Mouse (Mus musculus) erythroblast, adult 5-6 weeks (primary cell): Measurements from ENCODE around the gene Tuba8. TPM values are rescaled to one million over a fixed set of nuclear protein-coding genes. Genes with fewer than 3 reads are reported as not detected.
A peak's percentile ranks its signal among the peaks of the same experiment; 100 is the strongest.

ENCODE experiments used
- ATAC-seq: replicated peaks from 2 replicates; pipeline ENCODE4 v1.8.0; 2016; ENCODE audit warnings: moderate number of reproducible peaks, mild to moderate bottlenecking, moderate TSS enrichment, inconsistent platforms; ENCODE audit not compliant: poor library complexity, low FRiP score, severe bottlenecking
- total RNA-seq, 2 experiments: library from RNA; stranded (forward) in 1 of 2; stranded (reverse) in 1 of 2; fragments of 150-400 nt in 1 of 2; fragments of 200-764, 138-1000 nt in 1 of 2; gene quantifications; 2 replicates each; pipeline versions ENCODE4 v1.2.3 to v1.2.4; 2015 to 2017; ENCODE audit warnings: low replicate concordance in 2 of 2

Gene Tuba8
- total RNA-seq, 2 experiments from 2014 or later = 6.7 to 14.4 TPM

DNA sequence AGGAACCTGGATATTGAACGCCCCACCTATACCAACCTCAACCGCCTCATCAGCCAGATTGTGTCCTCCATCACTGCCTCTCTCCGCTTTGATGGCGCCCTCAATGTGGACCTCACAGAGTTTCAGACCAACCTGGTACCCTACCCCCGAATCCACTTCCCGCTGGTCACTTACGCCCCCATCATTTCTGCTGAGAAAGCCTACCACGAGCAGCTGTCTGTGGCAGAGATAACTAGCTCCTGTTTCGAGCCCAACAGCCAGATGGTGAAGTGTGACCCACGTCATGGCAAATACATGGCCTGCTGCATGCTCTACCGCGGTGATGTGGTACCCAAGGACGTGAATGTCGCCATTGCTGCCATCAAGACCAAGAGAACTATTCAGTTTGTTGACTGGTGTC, 12.5 kb downstream of the Tuba8 start:
- ATAC-seq = no peak

DNA sequence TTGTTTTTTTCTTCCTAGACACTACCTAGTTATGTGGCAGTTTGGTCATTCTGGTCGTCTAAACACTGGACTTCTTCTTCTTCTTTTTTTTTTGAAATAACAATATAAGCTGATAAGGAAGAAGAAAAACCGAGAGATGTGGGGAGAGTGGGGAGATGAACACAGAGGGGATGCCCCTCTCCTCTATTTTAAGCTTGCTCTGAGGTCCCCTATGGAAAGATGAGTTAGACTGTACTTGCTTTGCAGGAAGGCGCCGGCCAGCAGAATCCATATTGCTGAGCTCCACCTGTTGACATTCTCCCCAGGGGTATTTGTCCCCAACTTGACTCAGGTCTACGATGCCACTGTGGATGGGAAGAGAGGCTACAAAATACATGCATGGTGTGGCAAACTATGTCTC, 13.6 kb downstream of the Tuba8 start:
- no peak for ATAC-seq

DNA sequence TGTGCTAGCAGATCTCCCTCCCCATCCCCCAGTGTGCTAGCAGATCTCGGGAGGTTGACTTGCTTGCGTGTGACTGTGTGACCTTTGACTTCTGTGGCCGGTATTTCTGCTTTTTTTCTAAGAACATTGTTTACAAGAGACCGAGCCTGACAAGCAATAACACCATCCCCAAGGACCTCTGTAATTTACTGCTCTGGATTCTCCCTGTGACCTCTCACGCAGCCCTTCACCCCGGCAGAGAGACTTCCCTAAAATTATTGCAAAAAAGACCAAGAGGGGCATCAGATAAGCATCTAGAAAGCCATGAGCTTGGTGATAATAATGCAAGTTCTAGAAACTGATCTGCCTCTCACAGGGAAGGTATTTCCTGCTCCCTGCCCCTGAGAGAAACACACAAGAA, 14.5 kb downstream of the Tuba8 start:
- ATAC-seq = no peak

DNA sequence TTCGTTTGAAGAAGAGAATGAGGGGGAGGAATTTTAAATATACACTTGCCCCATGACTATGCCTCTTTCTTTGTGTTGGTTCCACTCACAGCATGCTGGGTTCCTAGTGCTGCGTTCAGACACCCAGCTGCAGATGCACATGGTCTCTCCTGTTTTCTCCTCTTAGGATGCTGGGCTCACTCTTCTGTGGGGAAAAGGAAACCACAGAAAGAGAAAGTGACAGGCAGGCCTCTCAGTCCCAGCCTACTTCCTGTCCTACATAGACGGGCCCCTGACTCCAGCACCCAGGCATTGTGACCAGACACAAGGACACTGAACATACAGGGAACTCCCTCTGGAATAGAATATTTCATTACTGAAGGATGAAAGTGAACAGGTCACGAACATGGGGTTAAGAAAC, 15.5 kb downstream of the Tuba8 start:
- ATAC-seq = no peak

DNA sequence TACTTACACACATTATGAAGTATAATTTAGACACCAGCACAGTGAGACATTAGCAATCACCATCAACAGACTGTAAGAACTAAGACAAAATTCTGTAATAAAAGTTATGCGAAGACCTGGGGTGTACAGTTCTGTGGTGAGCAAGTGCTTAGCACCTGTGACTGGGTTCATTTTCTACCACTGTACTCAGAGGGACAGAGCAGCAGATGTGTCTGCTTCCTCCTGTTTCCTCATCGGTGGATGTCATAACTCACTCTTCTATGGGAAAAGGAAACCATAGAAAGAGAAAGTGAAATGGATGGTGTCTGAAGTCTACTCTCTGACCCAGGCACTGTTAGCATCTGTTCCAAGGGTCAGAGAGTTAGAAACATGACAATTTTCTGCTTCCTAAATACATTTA, 16.2 kb downstream of the Tuba8 start:
- no peak for ATAC-seq

DNA sequence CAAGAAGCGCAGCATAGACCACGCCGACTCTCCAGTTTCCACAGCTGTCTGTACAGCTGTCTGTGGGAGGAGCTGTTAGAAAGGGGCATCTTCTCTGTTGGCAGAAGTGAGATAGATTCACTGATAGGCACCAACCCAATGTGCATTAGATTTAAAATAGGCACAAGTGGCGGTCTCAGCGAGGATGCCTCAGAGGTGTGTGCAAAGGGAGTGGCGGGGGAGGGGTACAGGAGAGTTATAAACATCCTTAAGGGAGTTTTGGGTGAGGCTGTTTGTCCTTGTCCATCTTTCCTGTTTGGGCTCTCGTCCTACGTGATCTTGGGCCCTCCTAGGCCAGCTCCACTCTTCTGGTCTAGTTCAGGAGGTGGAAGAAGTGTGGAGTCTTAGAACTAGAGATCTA, 17.9 kb downstream of the Tuba8 start:
- no peak for ATAC-seq

DNA sequence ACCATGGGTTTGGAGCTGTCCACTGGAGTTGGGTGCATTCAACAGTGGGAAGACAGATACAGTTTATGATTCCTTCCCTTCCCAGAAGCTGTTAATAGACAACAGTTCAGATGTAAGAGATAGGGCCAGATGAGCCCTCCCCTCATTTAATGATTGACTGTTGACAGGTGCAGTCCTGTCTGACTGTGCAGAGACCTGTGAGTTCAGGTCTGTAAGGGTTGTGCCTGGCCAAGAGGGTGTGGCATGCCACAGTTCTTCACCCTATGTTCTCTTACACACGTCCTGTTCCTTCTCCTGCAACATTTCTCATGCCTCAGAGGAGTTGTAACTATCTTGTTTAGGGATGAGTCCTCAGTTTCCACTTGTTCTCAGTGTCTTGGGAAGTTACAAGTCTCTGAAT, 22.2 kb downstream of the Tuba8 start:
- no peak for ATAC-seq

DNA sequence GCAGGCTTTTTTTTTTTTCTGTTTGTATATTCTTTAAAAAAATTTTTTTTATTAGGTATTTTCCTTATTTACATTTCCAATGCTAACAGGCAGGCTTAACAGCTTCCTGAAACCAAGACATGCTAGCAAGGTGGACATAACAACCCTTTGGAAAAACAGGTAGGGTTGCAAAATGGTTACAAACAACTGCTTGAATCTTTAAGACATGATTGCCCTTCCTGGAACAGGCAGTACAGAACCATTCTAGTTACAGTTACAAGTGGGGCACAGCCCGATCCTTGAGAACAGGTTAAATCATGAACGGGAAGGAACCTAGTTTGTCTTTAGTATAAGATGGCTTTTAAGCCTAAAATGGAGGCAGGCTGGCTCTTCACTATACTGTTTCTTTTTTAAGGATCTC, 25.9 kb downstream of the Tuba8 start:
- no peak for ATAC-seq

DNA sequence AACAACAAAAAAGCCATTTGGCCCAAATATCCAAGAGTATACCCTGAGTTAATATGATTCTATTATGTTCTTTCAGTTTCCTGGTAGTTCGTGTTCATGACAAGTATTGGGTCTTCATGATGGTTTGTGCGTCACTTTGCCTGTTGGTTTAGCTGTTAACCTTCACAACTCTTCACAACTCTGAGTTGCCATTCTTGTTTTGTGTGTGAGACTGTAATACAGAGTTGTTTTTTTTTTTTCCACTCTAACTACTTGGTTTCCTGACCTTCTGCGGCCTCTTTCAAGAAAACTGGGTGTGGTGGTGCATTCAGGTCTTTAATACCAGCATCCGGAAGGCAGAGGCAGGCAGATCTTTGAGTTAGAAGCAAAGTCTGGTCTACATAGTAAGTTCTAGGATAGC, 27.7 kb downstream of the Tuba8 start:
- ATAC-seq = no peak

DNA sequence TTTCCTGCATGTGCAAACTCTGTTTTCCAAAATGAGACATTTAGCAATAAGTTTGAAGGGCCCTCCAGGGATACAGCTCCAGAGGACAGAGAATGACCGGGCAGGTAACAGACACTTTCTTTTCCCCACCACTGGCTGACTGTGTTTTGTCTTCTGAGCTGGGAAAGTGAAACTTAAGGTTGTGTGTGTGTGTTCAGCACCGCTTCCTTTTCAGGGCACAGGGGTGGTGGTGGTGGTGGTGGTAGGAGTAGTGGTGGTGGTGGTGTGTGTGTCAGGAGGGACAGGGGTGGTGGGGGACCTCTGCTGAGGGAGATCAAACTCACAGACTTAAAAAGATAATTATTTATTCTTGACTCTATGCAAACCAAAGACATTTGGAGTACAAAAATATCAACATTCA, 31.3 kb downstream of the Tuba8 start:
- ATAC-seq = no peak

DNA sequence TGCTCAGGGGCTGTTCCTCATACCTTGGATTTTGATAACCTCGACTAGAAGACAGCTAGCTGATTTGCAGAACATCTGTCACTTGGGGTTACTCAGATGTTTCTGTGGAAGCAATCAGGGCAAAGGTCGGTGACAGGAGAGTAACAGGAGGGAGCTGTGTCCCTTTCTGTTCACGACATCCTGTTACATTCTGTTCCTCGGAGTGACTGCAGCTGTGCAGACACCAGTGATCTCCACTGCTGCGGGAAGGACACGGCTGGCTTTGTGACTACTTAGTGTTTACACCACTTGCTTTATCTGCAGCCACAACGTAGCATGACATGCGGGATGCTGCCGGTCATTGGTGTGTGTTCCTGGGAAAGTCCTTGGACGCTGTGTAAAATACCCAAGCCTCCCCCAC, 32.7 kb downstream of the Tuba8 start:
- ATAC-seq = no peak

DNA sequence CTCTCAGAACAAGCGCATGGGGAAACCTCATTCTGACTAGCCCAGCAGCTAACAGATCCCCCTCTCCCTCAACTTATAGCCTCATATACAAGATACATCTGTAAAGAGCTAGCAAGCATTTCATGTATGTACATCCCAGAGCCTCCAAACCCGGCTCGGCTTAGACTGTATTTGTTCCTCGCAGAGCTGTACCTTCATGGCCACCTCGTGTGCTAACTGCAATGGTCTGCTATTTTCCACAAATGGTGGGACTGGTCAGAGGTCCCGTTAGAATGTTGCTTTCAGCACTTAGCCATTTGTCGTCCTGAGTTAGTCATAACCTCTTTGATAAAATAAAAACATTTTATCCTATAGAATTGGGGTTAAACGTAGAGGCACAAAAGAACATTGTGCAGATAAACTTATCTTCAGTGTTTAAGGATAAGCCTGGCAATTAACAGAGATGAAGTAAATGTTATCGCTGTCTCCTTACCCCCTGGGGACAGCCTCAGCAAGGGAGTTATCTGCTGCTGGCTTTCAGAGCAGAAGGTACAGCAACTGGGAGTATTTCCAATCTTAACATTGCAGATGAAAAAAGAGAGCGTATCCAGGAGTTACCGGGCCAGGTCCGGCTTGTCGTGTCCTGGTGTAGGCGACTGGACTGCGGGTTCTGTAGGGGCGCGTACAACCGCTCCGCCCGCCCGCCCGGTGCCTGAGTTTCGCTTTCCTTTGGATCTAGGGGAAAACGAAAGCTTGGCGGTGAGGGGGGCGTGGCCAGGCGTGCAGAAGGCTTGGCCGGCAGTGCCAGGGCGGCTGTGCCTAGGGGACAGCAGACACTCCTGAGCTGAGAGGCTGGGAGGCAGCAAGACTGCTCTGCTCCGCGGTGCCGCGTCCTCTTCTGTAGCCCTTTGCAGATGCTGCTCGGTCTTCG, 34.9 kb downstream of the Tuba8 start, which contains the start of gene Usp18:
TSS of gene Usp18 (plus strand) at position 780 of the 910 bp plus-strand sequence.
- ATAC-seq = peak; percentile 96

DNA sequence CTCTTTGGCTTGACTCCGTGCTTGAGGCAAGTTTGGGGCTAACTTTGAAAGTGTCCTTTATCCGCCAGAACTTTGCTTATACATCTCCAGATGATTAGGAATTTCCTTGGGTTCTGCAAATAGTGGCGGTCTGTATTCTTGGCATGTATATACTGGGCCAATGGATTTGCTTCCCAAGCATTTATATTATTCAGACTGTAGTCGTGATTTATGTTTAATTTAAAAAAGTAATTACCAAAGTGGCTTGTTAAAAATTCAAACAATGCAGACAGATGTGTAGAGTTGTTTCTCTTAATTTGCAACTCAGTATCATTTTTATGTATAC, 35.5 kb downstream of the Tuba8 start:
- peak; percentile 3; the same call in 1 of the 2 replicates for ATAC-seq

DNA sequence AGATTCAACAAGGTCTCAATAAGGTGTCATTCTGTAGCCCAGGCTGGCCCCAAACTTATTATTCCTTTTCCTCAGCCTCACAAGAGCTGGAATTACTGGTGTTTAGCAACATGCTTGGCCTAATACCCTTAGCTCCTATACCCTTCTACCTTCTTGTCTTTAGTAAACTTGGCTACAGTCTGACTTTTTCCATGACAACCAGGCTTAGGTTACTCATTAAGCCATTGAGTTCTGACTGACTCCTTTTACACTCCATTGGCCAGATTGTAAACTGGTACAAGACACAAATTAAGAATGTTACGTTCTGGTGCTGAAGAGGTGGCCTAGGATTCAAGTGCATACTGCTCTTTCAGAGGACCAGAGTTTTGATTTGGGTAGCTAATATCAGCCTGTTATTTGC, 39.9 kb downstream of the Tuba8 start:
- no peak for ATAC-seq

DNA sequence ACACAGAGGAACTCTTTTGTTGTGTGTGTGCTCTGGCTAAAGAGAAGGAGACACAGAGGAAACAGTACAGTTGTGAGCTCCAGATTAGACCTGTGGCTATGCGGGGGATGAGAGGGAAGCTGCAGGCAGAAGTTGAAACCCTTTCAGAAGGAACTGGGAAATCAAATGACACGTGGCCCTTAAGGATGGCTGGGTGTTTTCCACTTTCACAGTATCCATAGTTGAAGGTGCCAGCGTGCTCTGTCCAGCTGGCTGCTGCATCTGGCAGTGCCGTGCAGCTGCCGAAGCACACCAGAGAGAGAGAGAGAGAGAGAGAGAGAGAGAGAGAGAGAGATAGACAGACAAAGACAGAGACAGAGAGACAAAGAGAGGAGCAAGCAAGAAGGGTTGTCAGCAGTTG, 40.8 kb downstream of the Tuba8 start:
- ATAC-seq = no peak

DNA sequence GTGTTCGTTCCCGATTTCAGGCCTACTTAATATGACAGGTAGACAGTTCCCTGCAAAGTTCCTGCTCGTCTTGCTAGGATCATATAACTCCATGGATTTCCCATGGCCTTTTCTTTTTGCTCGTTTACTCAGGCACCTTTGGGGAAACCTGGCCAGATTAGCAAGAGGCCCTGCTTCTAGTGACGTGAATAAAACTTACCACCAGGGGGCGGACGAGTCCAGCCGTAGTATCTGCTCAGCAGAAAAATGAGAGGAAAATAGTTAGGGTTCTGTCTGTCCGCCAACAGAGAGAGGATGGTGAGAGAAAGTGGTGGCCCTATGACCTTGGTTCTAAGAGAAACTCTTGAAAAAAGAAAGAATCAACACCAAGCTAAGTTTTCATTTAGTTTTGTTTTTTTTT, 50.1 kb downstream of the Tuba8 start:
- ATAC-seq = peak; percentile 90

DNA sequence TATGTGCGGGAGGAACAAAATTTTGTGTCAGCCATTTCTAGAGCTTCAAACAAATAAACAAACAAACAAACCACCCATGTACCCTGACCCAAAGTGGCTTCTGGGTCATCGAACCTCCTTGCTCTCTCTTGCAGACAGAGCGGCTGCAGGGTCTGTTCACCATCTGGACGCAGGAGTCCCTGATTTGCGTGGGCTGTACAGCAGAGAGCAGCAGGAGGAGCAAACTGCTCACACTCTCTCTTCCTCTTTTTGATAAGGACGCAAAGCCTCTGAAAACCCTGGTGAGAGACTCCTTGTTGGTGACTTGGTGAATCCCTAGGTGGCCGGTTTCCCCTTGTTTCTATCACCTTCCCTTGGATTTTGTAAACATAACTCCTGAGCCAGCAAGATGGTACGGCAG, 50.7 kb downstream of the Tuba8 start:
- ATAC-seq = no peak

DNA sequence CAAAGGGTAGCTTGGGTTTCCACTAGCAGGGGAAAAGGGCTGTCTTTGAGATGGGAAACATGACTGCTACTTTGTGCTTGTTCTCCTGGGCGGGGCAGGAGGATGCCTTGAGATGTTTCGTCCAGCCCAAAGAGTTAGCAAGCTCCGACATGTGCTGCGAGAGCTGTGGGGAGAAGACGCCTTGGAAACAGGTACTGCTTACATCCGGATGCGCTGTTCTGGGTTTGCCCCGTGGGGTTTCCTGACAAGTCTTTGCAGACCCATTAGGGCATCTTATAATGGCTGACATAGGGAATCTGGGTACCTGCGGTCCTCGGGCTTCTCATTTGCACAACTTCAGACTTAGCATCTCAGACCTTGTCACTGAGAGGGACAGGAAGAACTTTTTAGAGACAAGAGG, 51.5 kb downstream of the Tuba8 start:
- no peak for ATAC-seq

DNA sequence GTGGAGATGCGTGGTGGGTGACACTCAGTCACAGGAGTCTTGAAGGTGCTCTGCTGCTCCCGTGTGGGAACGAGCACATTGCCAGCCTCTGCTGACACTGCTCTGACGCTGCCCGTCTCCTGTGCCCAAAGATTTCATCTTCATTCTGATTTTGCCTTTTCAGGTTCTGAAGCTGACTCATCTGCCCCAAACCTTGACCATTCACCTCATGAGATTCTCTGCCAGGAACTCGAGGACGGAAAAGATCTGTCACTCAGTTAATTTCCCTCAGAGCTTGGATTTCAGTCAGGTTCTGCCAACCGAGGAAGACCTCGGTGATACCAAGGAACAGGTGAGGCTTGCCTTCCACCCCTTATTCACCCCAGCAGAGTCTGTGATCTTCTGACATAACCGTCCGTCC, 52.0 kb downstream of the Tuba8 start:
- no peak for ATAC-seq

DNA sequence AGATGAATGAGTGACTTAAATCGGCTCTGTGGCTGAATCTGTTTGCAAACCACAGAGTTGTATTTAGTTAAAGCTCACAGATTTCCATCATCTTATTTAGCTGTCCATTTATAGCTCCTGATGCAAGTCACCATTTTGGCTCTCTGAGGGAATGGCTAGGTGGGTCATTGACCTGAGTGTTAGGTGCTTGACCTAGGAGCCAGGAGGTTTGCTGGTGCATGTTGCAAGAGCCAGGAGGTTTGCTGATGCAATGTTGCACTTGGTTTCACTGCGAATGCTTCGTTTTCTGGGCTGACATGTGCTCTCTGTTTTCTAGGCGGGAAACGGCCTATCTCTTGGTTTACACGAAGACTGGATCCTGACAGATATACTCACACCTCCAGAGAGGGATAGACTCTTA, 59.7 kb downstream of the Tuba8 start:
- no peak for ATAC-seq

DNA sequence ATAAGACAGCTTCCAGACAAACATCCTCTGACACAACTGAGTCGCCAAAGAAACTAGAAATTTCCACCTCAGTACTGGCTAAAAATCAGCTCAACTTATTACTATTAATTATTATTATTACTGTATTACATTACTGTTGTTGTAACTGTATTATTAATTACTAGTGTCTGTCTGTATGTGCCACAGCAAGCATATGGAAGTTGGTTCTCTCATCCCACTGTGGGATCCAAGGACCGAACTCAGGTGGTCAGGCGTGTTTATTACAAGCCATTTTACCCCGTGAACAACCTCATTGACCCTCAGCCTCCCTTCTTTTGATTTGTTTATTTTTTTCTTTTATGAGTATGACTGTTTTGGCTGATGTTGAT, 61.2 kb downstream of the Tuba8 start:
- peak; percentile 30 for ATAC-seq
